Mouse (Mus musculus): Measurements from ENCODE around the gene Cln6.
"Not testable (repeated sequence)": the region's sequence is repeated elsewhere in the genome, so short reads cannot be mapped to it uniquely, and the experiment has no call there.

The Cln6 gene

GRCm38 (mm10) chr9:62838506-62839171, at the start of gene Cln6:
Gene Cln6, plus strand, starts transcription at chr9:62838785.
- DNase-seq: peak; percentile 41 to 52

GRCm38 (mm10) chr9:62789856-62790255, 48.7 kb upstream of the Cln6 start:
- DNase-seq: no peak

- DNase-seq: not testable (repeated sequence)
Measured at GRCm38 (mm10) chr9:62799218-62799617, 39.4 kb upstream of the Cln6 start.

DNA sequence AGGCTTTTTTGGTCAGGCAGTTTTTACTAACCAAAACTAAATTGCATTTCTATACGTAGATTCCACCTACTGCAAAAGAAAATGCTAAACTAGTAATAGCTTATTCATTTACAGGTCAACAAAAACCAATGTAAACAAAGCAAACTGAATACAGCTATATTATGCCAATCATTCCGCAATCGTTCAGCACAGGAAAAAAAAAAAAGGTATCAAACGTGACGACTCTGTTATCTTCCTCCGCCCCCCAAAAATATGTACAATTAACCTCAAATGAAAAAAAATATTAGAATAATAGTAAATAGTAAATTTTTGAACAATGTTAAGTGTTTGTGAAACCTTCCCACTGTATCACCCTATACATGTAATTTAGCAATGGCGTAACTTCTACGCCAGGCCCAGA, 28.5 kb upstream of the Cln6 start:
- no peak for DNase-seq

- DNase-seq: no peak
Measured at GRCm38 (mm10) chr9:62810543-62811515, 27.8 kb upstream of the Cln6 start.

DNA sequence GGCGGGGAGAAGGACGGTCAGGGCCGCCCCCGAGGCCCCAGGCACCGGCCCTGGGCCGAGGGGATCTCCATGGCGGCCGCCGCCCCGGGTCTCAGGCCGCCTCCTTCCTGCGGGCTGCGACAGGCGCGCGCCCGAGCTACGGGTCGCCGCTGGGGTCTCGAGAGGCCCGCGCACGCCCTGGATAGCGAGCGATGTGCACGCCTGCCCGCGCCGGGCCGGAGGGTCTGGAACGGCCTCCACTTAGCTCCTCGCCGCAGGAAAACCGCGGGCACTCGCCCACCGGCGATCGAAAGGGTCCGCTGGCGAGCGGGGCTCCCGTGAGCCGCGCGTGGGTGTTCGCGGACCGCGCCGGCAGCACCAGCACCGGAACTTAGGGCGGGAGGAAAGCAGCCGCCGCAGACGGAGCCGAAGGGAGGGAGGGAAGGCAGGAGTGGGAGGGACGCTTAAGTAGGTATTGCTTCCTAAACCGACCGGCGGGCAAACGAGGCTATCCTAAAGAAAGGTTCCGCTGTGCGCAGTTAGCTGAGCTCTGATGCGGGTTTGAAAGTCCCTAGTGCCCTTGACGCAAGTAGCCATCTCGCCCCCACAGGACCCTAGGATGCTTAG, 27.0 kb upstream of the Cln6 start, which contains the start of gene Fem1b:
TSS of gene Fem1b (minus strand) at position 419 of the 606 bp plus-strand sequence.
- DNase-seq: peak; percentile 82 to 86

GRCm38 (mm10) chr9:62812216-62813049, 26.2 kb upstream of the Cln6 start:
- DNase-seq: no peak

- DNase-seq: no peak
Measured at GRCm38 (mm10) chr9:62814751-62815150, 23.8 kb upstream of the Cln6 start.

DNA sequence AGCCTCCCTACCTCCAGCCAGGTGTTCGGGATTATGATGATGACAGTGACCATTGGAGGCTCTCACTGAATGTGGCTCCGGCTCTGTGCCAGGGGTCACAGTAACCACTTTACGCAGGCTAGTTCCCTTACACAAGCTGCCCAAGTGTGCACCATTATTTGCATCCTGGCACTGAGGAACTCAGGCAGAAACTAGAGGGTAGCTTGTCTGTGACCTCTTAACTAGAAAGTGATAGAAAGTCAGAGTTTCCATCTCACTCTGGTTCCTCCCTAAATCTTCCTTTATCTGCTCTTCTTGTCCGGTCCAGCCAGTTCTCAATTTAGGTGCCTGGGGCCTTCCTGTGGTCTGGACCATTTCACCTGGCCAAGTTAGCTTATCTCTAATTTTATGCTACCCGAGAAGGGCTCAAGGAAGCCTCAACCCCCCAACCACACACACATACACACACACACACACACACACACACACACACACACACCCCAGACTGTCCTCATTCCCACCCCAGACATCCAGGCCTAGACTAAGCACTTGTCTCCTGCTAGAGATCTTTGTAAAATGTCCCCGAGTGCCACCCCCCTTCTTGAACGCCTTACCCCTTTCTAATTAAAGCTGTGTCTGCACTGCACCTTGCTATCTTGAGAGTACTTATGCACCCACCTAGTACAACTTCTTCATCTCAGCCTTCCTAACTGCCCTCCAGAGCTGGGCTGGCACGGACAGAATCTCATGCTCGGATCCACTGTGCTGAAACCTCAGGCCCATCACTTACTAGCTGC, 22.1 kb upstream of the Cln6 start:
- DNase-seq: peak in 1 of 2 experiments; percentile 27

DNA sequence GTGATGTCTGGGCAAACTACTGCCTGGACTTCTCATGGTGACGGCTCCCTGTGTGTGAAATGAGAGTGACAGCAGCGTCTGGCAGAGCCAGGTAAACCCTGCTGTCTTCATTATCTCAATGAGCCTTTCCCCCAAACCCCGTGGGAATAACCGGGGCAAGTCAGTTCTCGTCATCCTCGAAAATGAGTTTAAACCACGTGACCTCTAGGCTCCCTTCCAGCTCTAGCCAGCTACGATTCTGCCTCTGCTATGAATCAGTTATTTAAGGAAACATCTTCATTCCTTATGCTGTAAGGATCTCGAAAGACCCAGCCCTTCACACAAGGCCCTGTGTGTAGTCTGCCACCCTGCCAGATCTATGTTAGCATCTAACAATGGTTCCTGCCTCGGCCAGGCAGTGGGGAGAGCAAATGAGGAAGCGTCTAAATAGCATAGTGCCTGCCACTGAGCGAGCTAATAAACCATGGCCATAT, 21.4 kb upstream of the Cln6 start:
- peak in 1 of 2 experiments; percentile 34 for DNase-seq

DNA sequence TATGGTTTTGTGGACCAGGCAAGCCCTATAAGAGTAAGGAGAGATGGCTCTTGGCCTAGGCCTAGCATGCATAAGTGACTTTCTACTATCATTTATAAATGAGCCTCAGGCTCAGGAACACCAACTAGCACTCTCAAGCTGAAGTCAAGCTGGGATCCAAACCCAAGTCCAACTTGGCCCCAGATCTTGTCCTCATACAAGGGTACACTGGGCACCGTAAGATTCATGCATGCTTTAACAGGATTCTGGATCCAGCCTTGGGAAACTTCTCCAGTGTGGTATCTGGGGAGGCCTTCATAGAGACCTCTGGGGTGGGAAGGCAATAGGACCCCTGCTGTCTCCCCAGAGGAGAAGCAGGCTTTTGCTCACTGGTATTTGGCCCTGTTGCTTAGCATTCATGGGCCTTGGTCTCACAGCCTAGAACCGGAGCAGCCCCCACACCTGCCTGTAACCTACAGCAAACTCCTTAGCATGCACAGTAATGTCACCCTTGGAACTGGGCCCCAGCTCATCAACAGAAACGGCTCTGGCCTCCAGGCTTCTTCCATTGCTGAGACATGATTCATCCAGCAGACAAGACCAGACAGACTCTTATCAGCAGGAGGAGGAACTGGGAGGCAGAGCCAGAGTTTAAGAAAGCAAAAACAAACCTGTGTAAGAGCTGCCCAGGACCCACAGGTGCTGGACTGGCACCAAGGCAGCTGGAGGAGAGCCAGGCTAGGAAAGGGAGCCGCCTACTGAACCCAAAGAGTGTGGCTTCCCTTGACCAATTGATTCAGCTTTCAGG, 20.6 kb upstream of the Cln6 start:
- DNase-seq: no peak

- DNase-seq: no peak
Measured at GRCm38 (mm10) chr9:62819494-62819893, 19.1 kb upstream of the Cln6 start.

DNA sequence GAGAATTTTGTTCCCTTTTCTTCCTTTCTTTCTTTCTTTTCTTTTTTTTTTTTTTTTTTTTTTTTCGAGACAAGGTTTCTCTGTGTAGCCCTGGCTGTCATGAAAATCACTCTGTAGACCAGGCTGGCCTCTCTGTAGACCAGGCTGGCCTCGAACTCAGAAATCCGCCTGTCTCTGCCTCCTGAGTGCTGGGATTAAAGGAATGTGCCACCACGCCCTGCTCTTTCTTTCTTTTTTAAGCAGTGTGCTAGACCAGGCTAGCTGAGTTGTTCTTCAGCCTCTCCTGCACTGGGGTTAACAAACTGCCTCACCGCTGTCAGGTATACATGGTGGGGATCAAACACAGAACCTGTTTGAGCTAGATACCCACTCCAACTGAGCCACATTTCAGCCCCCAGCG, 18.7 kb upstream of the Cln6 start:
- not testable (repeated sequence) for DNase-seq

DNA sequence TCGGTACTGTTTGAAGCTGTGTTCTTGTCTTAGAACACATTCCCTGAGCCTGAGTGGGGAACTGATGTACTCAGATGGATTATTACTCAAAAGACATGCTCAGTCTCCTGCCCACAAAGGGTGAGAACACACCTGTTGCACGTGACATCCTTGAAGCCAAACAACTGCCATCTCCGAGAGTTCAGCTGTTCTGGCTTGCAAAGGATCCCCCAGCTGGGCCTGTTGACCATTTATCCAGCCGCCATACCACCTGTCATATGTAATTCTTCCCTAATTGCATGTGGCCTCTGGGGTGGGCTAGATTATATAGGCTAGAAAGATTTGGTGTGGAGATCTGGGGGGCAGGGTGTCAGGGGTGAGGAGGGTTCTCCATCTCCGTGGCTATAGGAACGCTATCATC, 17.8 kb upstream of the Cln6 start:
- DNase-seq: no peak

DNA sequence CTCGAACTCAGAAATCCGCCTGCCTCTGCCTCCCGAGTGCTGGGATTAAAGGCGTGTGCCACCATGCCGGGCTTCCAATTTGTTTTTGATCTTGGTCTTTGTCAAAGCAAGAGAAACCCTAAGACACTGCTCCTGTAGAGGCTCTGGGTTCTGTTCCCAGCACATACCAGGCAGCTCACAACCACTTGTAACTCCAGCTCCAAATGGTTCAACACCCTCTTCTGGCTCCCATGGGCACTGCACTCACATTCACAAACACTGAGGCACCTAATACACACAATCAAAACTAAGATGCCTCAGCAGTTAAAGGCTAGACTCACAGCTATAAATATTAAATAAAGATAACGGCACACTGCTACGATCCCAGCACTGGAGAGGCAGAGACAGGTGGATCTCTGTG, 16.8 kb upstream of the Cln6 start:
- DNase-seq: no peak

- DNase-seq: no peak
Measured at GRCm38 (mm10) chr9:62825791-62826393, 12.7 kb upstream of the Cln6 start.

DNA sequence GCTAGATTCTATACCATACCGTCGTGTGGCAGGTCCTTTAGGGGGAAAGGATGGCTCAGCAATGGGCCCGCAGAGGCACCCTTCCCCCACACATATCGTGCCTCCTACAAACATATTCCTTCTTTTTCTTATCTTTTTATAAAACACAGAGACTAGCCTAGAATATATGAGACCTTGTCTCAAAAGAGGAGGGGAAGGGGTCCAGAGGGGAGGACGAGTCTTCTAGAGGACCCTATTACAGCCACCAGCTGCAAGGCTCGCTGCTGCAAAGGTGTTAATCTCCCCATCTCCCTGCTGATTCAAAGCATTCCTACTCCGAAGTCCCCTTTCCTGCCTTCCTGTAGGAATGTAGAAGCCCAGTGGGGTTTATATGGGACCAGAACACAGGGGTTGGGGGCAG, 12.1 kb upstream of the Cln6 start:
- no peak for DNase-seq

DNA sequence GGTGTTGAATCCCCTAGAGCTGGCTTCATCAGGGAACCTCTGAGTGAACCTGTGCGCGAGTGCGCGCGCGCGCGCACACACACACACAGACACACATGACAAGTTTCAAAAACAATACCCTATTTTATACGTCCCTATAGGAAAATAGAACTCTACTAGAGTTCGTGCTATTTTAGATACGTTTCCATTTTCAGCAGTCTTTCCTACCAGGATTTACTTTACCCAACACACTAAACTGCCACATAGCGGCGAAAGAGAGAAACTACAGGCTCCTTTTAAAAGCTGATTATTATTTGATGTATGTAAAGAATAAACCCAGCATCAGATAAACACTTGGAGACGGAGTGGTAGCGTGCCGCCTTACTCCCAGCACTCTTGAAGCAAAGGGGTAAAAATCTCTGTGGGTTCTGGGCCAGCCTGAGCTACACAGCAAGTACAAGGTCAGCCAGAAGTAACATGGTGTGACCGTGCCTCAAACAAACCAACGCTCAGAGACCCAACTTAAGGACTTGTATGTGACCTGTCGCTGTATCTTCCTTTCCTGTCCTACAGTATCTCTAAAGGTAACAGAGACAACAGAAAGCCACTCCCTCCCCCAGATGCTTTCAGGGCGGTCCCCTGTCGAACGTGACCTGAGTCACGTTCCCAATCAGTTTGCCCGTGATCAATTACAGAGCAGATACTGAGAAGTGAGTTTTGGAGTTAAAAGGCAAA, 10.5 kb upstream of the Cln6 start:
- DNase-seq: no peak

GRCm38 (mm10) chr9:62828662-62829086, 9.9 kb upstream of the Cln6 start:
- DNase-seq: peak; percentile 82 to 88

Data from spleen, adult 18-20 months (tissue).